Mouse (Mus musculus) left cerebral cortex, adult 6 months (tissue): ENCODE data around the gene Itgb1bp2. TPM values are rescaled to one million over a fixed set of nuclear protein-coding genes. Genes with fewer than 3 reads are reported as not detected.

Source experiments
- long read RNA-seq, 2 experiments: library from polyadenylated mRNA; unstranded; transcript quantifications; one replicate each; pipeline ENCODE4 v2.0.0; 2019 to 2020
- polyA plus RNA-seq: library from polyadenylated mRNA; unstranded; fragments of <200 nt; fragmentation: Nextera tagmentation; gene quantifications from 2 replicates; pipeline ENCODE4 v1.2.3, GENCODE M21; 2021

Gene Itgb1bp2
- polyA plus RNA-seq = not detected in 2 replicates
- long read RNA-seq, experiment 1 = 0 reads
- long read RNA-seq, experiment 2 = 0 reads

GRCm38 (mm10) chrX:101448886-101449475 lies at the start of gene Itgb1bp2:
TSS of gene Itgb1bp2 (plus strand) at chrX:101449088.

GRCm38 (mm10) chrX:101420700-101421095 lies 28.2 kb upstream of the Itgb1bp2 start, which contains the start of gene Zmym3:
TSS of gene Zmym3 (minus strand) at chrX:101420849.

GRCm38 (mm10) chrX:101429142-101429949 lies 19.5 kb upstream of the Itgb1bp2 start, which contains the start of gene Nono:
TSS of gene Nono (plus strand) at chrX:101429318.

Other genes starting within 250 kb of the Itgb1bp2 start
- gene Snx12, start 226.5 kb upstream of the Itgb1bp2 start, polyA plus RNA-seq = 33.6 and 36.7 TPM in 2 replicates
- 0.30 and 0.69 TPM in 2 replicates for gene Foxo4, start 194.6 kb upstream of the Itgb1bp2 start, polyA plus RNA-seq
- not detected in 2 replicates for gene Gm614, start 185.1 kb upstream of the Itgb1bp2 start, polyA plus RNA-seq
- 1.4 and 1.5 TPM in 2 replicates for gene Il2rg, start 180.8 kb upstream of the Itgb1bp2 start, polyA plus RNA-seq
- not detected in 2 replicates for gene Gm20489, start 180.1 kb upstream of the Itgb1bp2 start, polyA plus RNA-seq
- gene Med12, start 175.1 kb upstream of the Itgb1bp2 start, polyA plus RNA-seq = 2.8 and 3.1 TPM in 2 replicates
- 76.6 and 95.6 TPM in 2 replicates for gene Nlgn3, start 149.9 kb upstream of the Itgb1bp2 start, polyA plus RNA-seq
- gene Gjb1, start 72.7 kb upstream of the Itgb1bp2 start, polyA plus RNA-seq = 20.8 and 25.4 TPM in 2 replicates
- 18.6 and 26.8 TPM in 2 replicates for gene Zmym3, start 28.2 kb upstream of the Itgb1bp2 start, polyA plus RNA-seq
- 71.9 and 81.3 TPM in 2 replicates for gene Nono, start 19.8 kb upstream of the Itgb1bp2 start, polyA plus RNA-seq
- gene Taf1, start 83.6 kb downstream of the Itgb1bp2 start, polyA plus RNA-seq = 5.4 and 7.1 TPM in 2 replicates
- 27.5 and 29.8 TPM in 2 replicates for gene Ogt, start 191.0 kb downstream of the Itgb1bp2 start, polyA plus RNA-seq